Mouse (Mus musculus) hindbrain, embryonic 12.5 days (tissue): ENCODE results near the gene Efcab14. TPM values are rescaled to one million over a fixed set of nuclear protein-coding genes. Genes with fewer than 3 reads are reported as not detected.

Source experiments
- ATAC-seq: fragments of 200-750 bp; cut with Nextera tagmentation; 2 replicates; pipeline ENCODE4 v1.8.0; 2017; ENCODE audit warnings: moderate TSS enrichment; ENCODE audit not compliant: low FRiP score
- H3K27ac ChIP-seq: fragments of 300-500 bp; sonication (generic); 2 replicates; pipeline ENCODE4 v1.5.1; 2016; ENCODE audit warnings: mild to moderate bottlenecking
- H3K27me3 ChIP-seq: fragments of 300-500 bp; sonication (generic); 2 replicates; pipeline ENCODE4 v1.6.1; 2016; ENCODE audit warnings: mild to moderate bottlenecking
- H3K36me3 ChIP-seq: fragments of 300-500 bp; sonication (generic); 2 replicates; pipeline ENCODE4 v1.6.1; 2016; ENCODE audit warnings: mild to moderate bottlenecking
- H3K4me1 ChIP-seq: fragments of 300-500 bp; sonication (generic); 2 replicates; pipeline ENCODE4 v1.6.1; 2016
- H3K4me2 ChIP-seq: fragments of 300-500 bp; sonication (generic); replicated peaks from 2 replicates; pipeline ENCODE4 v1.6.1; 2016; ENCODE audit warnings: mild to moderate bottlenecking
- H3K4me3 ChIP-seq: fragments of 300-500 bp; sonication (generic); 2 replicates; pipeline ENCODE4 v1.5.1; 2016; ENCODE audit warnings: mild to moderate bottlenecking
- H3K9ac ChIP-seq: fragments of 300-500 bp; sonication (generic); 2 replicates; pipeline ENCODE4 v1.6.1; 2016; ENCODE audit warnings: mild to moderate bottlenecking, moderate library complexity
- H3K9me3 ChIP-seq: fragments of 300-500 bp; sonication (generic); replicated peaks from 2 replicates; pipeline ENCODE4 v1.6.1; 2016; ENCODE audit warnings: mild to moderate bottlenecking
- WGBS: fragments of 180-500 bp; shearing (Covaris S2); methylation state at CpG from one replicate; pipeline ENCODE4 v1.1.7; 2016; 5-methylcytosine and 5-hydroxymethylcytosine counted together
- polyA plus RNA-seq: library from polyadenylated mRNA; unstranded; fragments of >200 nt; fragmentation: Nextera tagmentation; extraction: Ambion mirVana; gene quantifications from 2 replicates; pipeline ENCODE4 v1.2.1, GENCODE M21; 2016

Gene Efcab14
- polyA plus RNA-seq, 1 experiment from 2014 or later, result 29.5 TPM

- 94% methylated on average over 4 of the region's 4 CpGs for WGBS
- Histone ChIP-seq H3K27ac (no peak overlapping the region), H3K9me3 (no peaks in the 10 kb centered on the region), H3K9ac (no peak overlapping the region), H3K4me3 (no peak overlapping the region), H3K4me2 (no peak overlapping the region), H3K4me1 (peaks cover 18% of the 10 kb centered on the region), H3K36me3 (peaks cover 34% of the 10 kb centered on the region), H3K27me3 (no peaks in the 10 kb centered on the region)
- ATAC-seq, result no peak
These were observed 5.6 kb downstream of the Efcab14 start for GRCm38 (mm10) chr4:115743096-115743495.

GRCm38 (mm10) chr4:115748181-115748580 is 10.6 kb downstream of the Efcab14 start:
- Histone ChIP-seq H3K27me3 (no peaks in the 10 kb centered on the region), H3K27ac (no peak overlapping the region), H3K9me3 (no peaks in the 10 kb centered on the region), H3K4me2 (no peak overlapping the region), H3K36me3 (peaks cover 34% of the 10 kb centered on the region), H3K4me3 (no peak overlapping the region), H3K9ac (no peak overlapping the region), H3K4me1 (no peaks in the 10 kb centered on the region)
- ATAC-seq, result no peak
- WGBS, result 73% methylated on average over 1 of the region's 1 CpGs

- no peak overlapping the region for H3K4me3 ChIP-seq
- H3K27me3 ChIP-seq, result no peaks in the 10 kb centered on the region
- no peak overlapping the region for H3K27ac ChIP-seq
- peaks cover 43% of the 10 kb centered on the region for H3K36me3 ChIP-seq
- H3K4me2 ChIP-seq, result no peak overlapping the region
- H3K9me3 ChIP-seq, result no peaks in the 10 kb centered on the region
- 92% methylated on average over 1 of the region's 1 CpGs for WGBS
- H3K9ac ChIP-seq, result no peak overlapping the region
- no peak for ATAC-seq
- H3K4me1 ChIP-seq, result no peaks in the 10 kb centered on the region
These were observed 11.8 kb downstream of the Efcab14 start for GRCm38 (mm10) chr4:115749336-115749735.

GRCm38 (mm10) chr4:115754101-115754500 is 16.6 kb downstream of the Efcab14 start:
- Histone ChIP-seq H3K4me3 (no peak overlapping the region), H3K27me3 (no peaks in the 10 kb centered on the region), H3K4me1 (no peaks in the 10 kb centered on the region), H3K9me3 (no peaks in the 10 kb centered on the region), H3K27ac (no peak overlapping the region), H3K36me3 (peaks cover 45% of the 10 kb centered on the region), H3K9ac (no peak overlapping the region), H3K4me2 (no peak overlapping the region)
- 94% methylated on average over 3 of the region's 3 CpGs for WGBS
- ATAC-seq, result no peak

GRCm38 (mm10) chr4:115754851-115755250 is 17.3 kb downstream of the Efcab14 start:
- no peak overlapping the region for H3K27ac ChIP-seq
- no peak overlapping the region for H3K4me3 ChIP-seq
- WGBS, result 88% methylated on average over 1 of the region's 1 CpGs
- H3K9me3 ChIP-seq, result no peaks in the 10 kb centered on the region
- peaks cover 45% of the 10 kb centered on the region for H3K36me3 ChIP-seq
- no peak overlapping the region for H3K4me2 ChIP-seq
- no peaks in the 10 kb centered on the region for H3K27me3 ChIP-seq
- H3K4me1 ChIP-seq, result no peaks in the 10 kb centered on the region
- H3K9ac ChIP-seq, result no peak overlapping the region
- no peak for ATAC-seq

GRCm38 (mm10) chr4:115761206-115761605 is 23.7 kb downstream of the Efcab14 start:
- peaks cover 61% of the 10 kb centered on the region for H3K36me3 ChIP-seq
- 85% methylated on average over 3 of the region's 3 CpGs for WGBS
- H3K27me3 ChIP-seq, result no peaks in the 10 kb centered on the region
- no peak overlapping the region for H3K9ac ChIP-seq
- H3K4me2 ChIP-seq, result no peak overlapping the region
- no peak overlapping the region for H3K27ac ChIP-seq
- no peak overlapping the region for H3K4me3 ChIP-seq
- H3K9me3 ChIP-seq, result no peaks in the 10 kb centered on the region
- ATAC-seq, result no peak
- no peaks in the 10 kb centered on the region for H3K4me1 ChIP-seq

- H3K27ac ChIP-seq, result no peak overlapping the region
- ATAC-seq, result no peak
- WGBS, result 87% methylated on average over 11 of the region's 11 CpGs
- H3K9me3 ChIP-seq, result no peaks in the 10 kb centered on the region
- no peak overlapping the region for H3K4me2 ChIP-seq
- H3K4me3 ChIP-seq, result no peak overlapping the region
- H3K27me3 ChIP-seq, result no peaks in the 10 kb centered on the region
- no peaks in the 10 kb centered on the region for H3K4me1 ChIP-seq
- peaks cover 58% of the 10 kb centered on the region for H3K36me3 ChIP-seq
- H3K9ac ChIP-seq, result no peak overlapping the region
These were observed 27.0 kb downstream of the Efcab14 start for GRCm38 (mm10) chr4:115764581-115764980.

GRCm38 (mm10) chr4:115767647-115768467 is 30.3 kb downstream of the Efcab14 start:
- 43% methylated on average over 11 of the region's 11 CpGs for WGBS
- H3K27me3 ChIP-seq, result no peaks in the 10 kb centered on the region
- no peak overlapping the region for H3K9ac ChIP-seq
- no peak overlapping the region for H3K4me3 ChIP-seq
- peaks cover 56% of the 10 kb centered on the region for H3K36me3 ChIP-seq
- H3K27ac ChIP-seq, result peak overlapping the region; percentile 30; the same call in 1 of the 2 replicates
- H3K9me3 ChIP-seq, result no peaks in the 10 kb centered on the region
- ATAC-seq, result no peak
- no peaks in the 10 kb centered on the region for H3K4me1 ChIP-seq
- H3K4me2 ChIP-seq, result no peak overlapping the region

- H3K9ac ChIP-seq, result no peak overlapping the region
- no peak overlapping the region for H3K4me3 ChIP-seq
- no peaks in the 10 kb centered on the region for H3K27me3 ChIP-seq
- no peaks in the 10 kb centered on the region for H3K9me3 ChIP-seq
- peaks cover 47% of the 10 kb centered on the region for H3K36me3 ChIP-seq
- no peak overlapping the region for H3K27ac ChIP-seq
- ATAC-seq, result no peak
- 85% methylated on average over 6 of the region's 6 CpGs for WGBS
- no peaks in the 10 kb centered on the region for H3K4me1 ChIP-seq
- no peak overlapping the region for H3K4me2 ChIP-seq
These were observed 37.5 kb downstream of the Efcab14 start for GRCm38 (mm10) chr4:115775056-115775455.

GRCm38 (mm10) chr4:115777627-115778026 is 40.1 kb downstream of the Efcab14 start:
- Histone ChIP-seq H3K9me3 (no peaks in the 10 kb centered on the region), H3K36me3 (peaks cover 35% of the 10 kb centered on the region), H3K9ac (no peak overlapping the region), H3K4me3 (no peak overlapping the region), H3K4me1 (no peaks in the 10 kb centered on the region), H3K27ac (no peak overlapping the region), H3K4me2 (no peak overlapping the region), H3K27me3 (no peaks in the 10 kb centered on the region)
- 89% methylated on average over 2 of the region's 2 CpGs for WGBS
- no peak for ATAC-seq

GRCm38 (mm10) chr4:115780269-115780668 is 42.7 kb downstream of the Efcab14 start:
- no peak overlapping the region for H3K27ac ChIP-seq
- WGBS, result 44% methylated on average over 6 of the region's 6 CpGs
- H3K4me3 ChIP-seq, result no peak overlapping the region
- ATAC-seq, result no peak
- H3K9ac ChIP-seq, result no peak overlapping the region
- no peaks in the 10 kb centered on the region for H3K9me3 ChIP-seq
- H3K4me1 ChIP-seq, result peaks cover 4% of the 10 kb centered on the region
- peaks cover 20% of the 10 kb centered on the region for H3K36me3 ChIP-seq
- H3K4me2 ChIP-seq, result no peak overlapping the region
- no peaks in the 10 kb centered on the region for H3K27me3 ChIP-seq

- no peaks in the 10 kb centered on the region for H3K9me3 ChIP-seq
- peaks cover 10% of the 10 kb centered on the region for H3K4me1 ChIP-seq
- no peak within 1 kb of the TSS for H3K4me3 ChIP-seq
- no peak within 1 kb of the TSS for H3K27ac ChIP-seq
- H3K36me3 ChIP-seq, result peaks cover 20% of the 10 kb centered on the region
- ATAC-seq, result no peak
- WGBS, result 84% methylated on average over 3 of the region's 3 CpGs
- no peak within 1 kb of the TSS for H3K9ac ChIP-seq
- H3K27me3 ChIP-seq, result no peaks in the 10 kb centered on the region
- H3K4me2 ChIP-seq, result no peak within 1 kb of the TSS
These were observed 43.4 kb downstream of the Efcab14 start, which contains the start of gene Tex38 for GRCm38 (mm10) chr4:115780918-115781317. Tex38 (minus strand) TSS chr4:115781018.
